Mouse (Mus musculus): ENCODE data around the gene Pgghg. TPM values are rescaled to one million over a fixed set of nuclear protein-coding genes. Genes with fewer than 3 reads are reported as not detected.

Pgghg gene
- polyA plus RNA-seq, 1 experiment from 2014 or later = 12.5 TPM

DNA sequence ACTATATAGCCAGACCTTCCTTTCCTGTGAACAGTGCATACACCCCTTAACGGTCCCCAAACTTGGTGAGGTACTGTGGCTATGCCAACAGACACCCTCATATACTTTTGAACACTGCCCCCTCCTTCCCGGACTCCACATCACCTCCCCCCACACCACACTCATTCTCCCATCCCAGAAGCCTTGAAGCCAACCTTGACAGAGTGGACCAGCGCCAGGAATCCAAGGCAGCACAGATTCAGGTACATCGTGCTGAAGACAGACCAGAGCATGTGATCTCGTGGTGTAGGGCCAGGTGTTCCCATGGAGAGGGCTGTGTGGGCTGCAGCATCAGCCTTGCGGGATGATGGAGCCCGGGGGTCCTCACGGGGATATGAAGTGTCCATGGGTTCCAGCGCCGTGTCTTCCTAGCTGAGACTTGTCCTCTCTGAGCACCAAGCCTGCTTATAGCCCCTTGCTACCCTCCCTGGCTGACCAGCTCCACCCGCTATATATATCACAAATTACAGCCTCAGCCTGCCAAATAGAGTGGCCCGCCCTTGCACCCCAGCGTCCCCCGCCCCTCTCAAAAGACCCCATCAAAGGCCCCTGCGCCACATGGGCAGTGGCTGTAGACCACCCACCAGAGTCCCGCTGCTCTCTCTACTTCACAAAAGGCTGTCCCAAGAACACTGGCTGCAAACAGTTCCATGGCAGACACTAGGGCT lies 8.8 kb downstream of the Pgghg start, which contains the start of gene Ifitm5:
Ifitm5 (minus strand) TSS at position 468 of the 707 bp plus-strand sequence.
- Histone ChIP-seq H3K4me1 (ENCODE audit: control insufficient read depth, insufficient read depth, low read length) (no peaks in the 10 kb centered on the region; the same call in 1 of the 2 replicates), H3K9me3 (ENCODE audit: control insufficient read depth, low read length) (no peaks in the 10 kb centered on the region), H3K4me2 (no peak within 1 kb of the TSS), H3K9ac (ENCODE audit: low read length) (no peak within 1 kb of the TSS), H3K36me3 (ENCODE audit: control insufficient read depth, insufficient read depth, low read length) (no peaks in the 10 kb centered on the region), H3K27ac (ENCODE audit: low read depth, low read length) (no peak within 1 kb of the TSS), H3K4me3 (ENCODE audit: low read depth, low read length) (no peak within 1 kb of the TSS), H3K27me3 (ENCODE audit: control insufficient read depth, insufficient read depth, low read length) (no peaks in the 10 kb centered on the region)
- 83% methylated on average over 16 of the region's 16 CpGs for WGBS
- DNase-seq (ENCODE audit: low spot score, missing footprints) = no peak
- ATAC-seq (ENCODE audit: low FRiP score) = no peak

DNA sequence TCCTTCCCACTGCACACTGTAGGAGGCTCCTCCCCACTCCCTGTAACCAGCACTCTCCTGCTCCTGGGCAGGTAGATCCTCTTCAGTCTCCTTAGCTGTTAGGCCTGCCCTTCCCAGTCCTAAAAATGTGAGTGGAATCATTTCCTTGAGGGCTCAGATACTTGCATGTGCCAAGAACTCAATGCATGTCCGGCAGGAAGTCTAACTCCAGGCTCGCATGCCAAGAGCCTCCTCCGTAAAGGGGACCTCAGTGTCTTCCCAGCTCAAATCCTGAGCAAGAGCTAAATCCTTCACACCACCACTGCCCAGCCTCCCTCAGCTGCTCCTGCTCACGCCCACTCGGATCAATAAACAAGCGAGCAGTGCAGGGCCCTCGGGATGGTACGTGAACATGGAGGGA lies 9.9 kb downstream of the Pgghg start:
- DNase-seq (ENCODE audit: low spot score, missing footprints) = no peak
- Histone ChIP-seq H3K4me1 (ENCODE audit: control insufficient read depth, insufficient read depth, low read length) (peaks cover 5% of the 10 kb centered on the region), H3K27ac (ENCODE audit: low read depth, low read length) (no peak overlapping the region), H3K27me3 (ENCODE audit: control insufficient read depth, insufficient read depth, low read length) (no peaks in the 10 kb centered on the region; the same call in 1 of the 2 replicates), H3K4me3 (ENCODE audit: low read depth, low read length) (no peak overlapping the region), H3K9ac (ENCODE audit: low read length) (no peak overlapping the region), H3K4me2 (no peak overlapping the region), H3K36me3 (ENCODE audit: control insufficient read depth, insufficient read depth, low read length) (no peaks in the 10 kb centered on the region), H3K9me3 (ENCODE audit: control insufficient read depth, low read length) (no peaks in the 10 kb centered on the region)
- no peak for ATAC-seq (ENCODE audit: low FRiP score)
- WGBS = 49% methylated on average over 8 of the region's 8 CpGs

DNA sequence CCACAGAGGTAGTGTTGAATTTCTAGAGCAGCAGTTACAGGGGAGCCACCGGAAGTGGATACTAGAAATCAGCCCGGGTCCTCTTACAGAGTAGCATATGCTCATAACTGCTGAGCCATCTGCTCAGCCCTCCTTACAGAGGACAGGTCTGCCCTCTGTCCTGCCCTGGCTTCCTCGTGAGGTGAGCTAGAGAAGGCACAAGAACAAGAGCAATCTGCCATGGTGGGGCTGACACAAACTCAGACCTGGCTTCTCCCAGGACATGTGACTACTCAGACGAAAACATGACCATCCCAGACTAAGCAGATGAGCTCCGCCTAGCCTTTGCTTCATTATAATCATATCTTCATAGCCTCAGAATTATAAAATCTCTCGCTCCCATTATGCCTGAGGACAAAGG lies 10.6 kb downstream of the Pgghg start:
- no peak overlapping the region for H3K4me2 ChIP-seq
- no peak overlapping the region for H3K4me3 ChIP-seq (ENCODE audit: low read depth, low read length)
- DNase-seq (ENCODE audit: low spot score, missing footprints) (no peak), ATAC-seq (ENCODE audit: low FRiP score) (no peak)
- 78% methylated on average over 6 of the region's 6 CpGs for WGBS
- H3K9me3 ChIP-seq (ENCODE audit: control insufficient read depth, low read length) = no peaks in the 10 kb centered on the region
- no peak overlapping the region for H3K9ac ChIP-seq (ENCODE audit: low read length)
- no peaks in the 10 kb centered on the region for H3K36me3 ChIP-seq (ENCODE audit: control insufficient read depth, insufficient read depth, low read length)
- H3K27me3 ChIP-seq (ENCODE audit: control insufficient read depth, insufficient read depth, low read length) = no peaks in the 10 kb centered on the region; the same call in 1 of the 2 replicates
- peaks cover 6% of the 10 kb centered on the region for H3K4me1 ChIP-seq (ENCODE audit: control insufficient read depth, insufficient read depth, low read length)
- no peak overlapping the region for H3K27ac ChIP-seq (ENCODE audit: low read depth, low read length)

DNA sequence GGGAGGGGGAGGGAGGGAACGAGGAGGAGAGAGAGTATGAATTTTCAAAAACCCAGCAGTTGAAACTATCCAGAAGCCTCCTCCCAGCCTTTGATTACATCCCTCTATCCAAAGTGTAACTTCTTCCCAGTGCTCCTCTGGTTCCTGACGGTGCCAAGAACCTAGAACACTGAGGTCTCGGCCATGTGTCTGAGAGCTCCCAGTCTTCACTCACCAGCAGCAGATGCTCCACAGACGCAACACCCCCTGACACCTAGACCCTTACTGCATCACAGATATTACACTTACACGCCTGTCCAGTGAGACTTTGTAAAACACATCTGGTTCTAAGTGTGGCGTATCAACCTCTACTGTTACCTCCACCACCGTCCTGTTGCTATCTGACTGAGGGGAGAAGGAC lies 11.2 kb downstream of the Pgghg start:
- Histone ChIP-seq H3K27ac (ENCODE audit: low read depth, low read length) (no peak overlapping the region), H3K4me3 (ENCODE audit: low read depth, low read length) (no peak overlapping the region), H3K9ac (ENCODE audit: low read length) (no peak overlapping the region), H3K4me1 (ENCODE audit: control insufficient read depth, insufficient read depth, low read length) (peaks cover 6% of the 10 kb centered on the region), H3K27me3 (ENCODE audit: control insufficient read depth, insufficient read depth, low read length) (no peaks in the 10 kb centered on the region; the same call in 1 of the 2 replicates), H3K9me3 (ENCODE audit: control insufficient read depth, low read length) (no peaks in the 10 kb centered on the region), H3K4me2 (no peak overlapping the region), H3K36me3 (ENCODE audit: control insufficient read depth, insufficient read depth, low read length) (no peaks in the 10 kb centered on the region)
- WGBS = 92% methylated on average over 7 of the region's 7 CpGs
- DNase-seq (ENCODE audit: low spot score, missing footprints) (no peak), ATAC-seq (ENCODE audit: low FRiP score) (no peak)

DNA sequence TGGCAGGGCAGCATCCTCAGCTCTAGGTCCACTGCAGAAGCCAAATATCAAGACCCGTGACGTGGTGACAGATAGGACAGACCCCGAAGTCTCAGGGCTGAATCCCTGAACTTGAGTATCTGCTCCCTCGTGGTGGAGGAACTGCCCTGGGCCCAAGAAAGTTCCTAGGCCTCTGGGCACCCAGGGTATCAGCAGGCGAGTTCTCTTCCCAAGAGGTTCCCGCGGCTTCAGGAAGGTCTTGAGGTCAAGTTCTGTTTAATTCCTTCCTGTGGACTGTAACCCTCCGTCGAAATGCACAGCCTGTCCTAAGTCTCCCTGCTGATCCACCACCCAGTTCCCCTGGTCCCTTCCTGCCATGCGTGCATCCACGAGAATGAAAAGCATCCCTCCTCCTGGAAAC lies 11.9 kb downstream of the Pgghg start:
- WGBS = 86% methylated on average over 11 of the region's 11 CpGs
- Histone ChIP-seq H3K27ac (ENCODE audit: low read depth, low read length) (no peak overlapping the region), H3K9me3 (ENCODE audit: control insufficient read depth, low read length) (no peaks in the 10 kb centered on the region), H3K27me3 (ENCODE audit: control insufficient read depth, insufficient read depth, low read length) (no peaks in the 10 kb centered on the region; the same call in 1 of the 2 replicates), H3K9ac (ENCODE audit: low read length) (no peak overlapping the region), H3K36me3 (ENCODE audit: control insufficient read depth, insufficient read depth, low read length) (no peaks in the 10 kb centered on the region), H3K4me1 (ENCODE audit: control insufficient read depth, insufficient read depth, low read length) (peaks cover 6% of the 10 kb centered on the region), H3K4me3 (ENCODE audit: low read depth, low read length) (no peak overlapping the region), H3K4me2 (no peak overlapping the region)
- no peak for DNase-seq (ENCODE audit: low spot score, missing footprints)
- no peak for ATAC-seq (ENCODE audit: low FRiP score)

DNA sequence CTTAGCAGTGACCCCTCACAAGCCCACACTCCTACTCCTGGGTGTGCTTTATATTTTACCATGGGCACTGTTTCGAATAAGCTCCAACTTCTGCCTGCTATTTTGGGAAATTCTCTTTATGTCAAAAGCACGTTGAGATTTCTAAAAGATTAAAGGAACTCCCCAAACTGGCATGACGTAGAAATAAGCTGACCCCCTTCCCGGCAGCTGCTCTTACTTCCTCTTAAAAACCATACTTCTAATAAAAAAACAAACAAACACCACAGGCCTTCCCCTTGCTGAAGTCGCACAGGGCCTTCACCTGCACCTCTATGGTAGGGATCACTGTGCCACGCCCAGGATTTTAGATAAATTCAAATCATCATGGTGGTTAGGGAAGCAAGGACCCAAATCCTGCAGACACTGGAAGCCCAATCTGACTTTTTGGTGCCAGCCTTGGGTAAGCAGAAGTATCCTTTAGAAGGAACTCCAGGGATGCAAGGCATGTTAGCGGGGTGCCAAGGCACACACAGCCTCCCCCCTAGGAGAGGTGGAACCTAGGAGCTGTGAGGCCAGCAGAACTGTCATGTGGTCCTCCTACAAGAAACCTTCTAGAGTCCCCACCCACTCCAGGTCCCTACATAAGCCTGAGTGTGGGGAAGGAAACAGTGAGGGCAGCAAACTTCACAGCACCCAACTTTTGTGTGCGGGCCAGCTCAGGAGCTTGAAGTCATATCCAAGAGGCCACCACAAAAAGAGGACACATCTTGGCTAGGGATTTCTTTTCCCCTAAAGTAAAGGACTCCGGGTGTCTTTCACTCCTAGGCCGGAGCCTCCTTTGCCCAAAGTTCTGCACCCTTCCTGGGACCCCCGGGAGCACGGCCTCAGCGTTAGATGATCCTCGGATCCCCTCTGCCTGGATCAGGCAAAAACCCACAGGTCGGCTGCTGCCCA lies 12.9 kb downstream of the Pgghg start:
- Histone ChIP-seq H3K4me3 (ENCODE audit: low read depth, low read length) (peak overlapping the region; percentile 31; the same call in 1 of the 2 replicates), H3K9me3 (ENCODE audit: control insufficient read depth, low read length) (no peaks in the 10 kb centered on the region), H3K27me3 (ENCODE audit: control insufficient read depth, insufficient read depth, low read length) (no peaks in the 10 kb centered on the region; the same call in 1 of the 2 replicates), H3K36me3 (ENCODE audit: control insufficient read depth, insufficient read depth, low read length) (no peaks in the 10 kb centered on the region), H3K9ac (ENCODE audit: low read length) (no peak overlapping the region), H3K27ac (ENCODE audit: low read depth, low read length) (no peak overlapping the region), H3K4me1 (ENCODE audit: control insufficient read depth, insufficient read depth, low read length) (peaks cover 6% of the 10 kb centered on the region), H3K4me2 (peak overlapping the region; percentile 42)
- DNase-seq (ENCODE audit: low spot score, missing footprints) (peak; percentile 77), ATAC-seq (ENCODE audit: low FRiP score) (no peak)
- WGBS = 68% methylated on average over 15 of the region's 15 CpGs

DNA sequence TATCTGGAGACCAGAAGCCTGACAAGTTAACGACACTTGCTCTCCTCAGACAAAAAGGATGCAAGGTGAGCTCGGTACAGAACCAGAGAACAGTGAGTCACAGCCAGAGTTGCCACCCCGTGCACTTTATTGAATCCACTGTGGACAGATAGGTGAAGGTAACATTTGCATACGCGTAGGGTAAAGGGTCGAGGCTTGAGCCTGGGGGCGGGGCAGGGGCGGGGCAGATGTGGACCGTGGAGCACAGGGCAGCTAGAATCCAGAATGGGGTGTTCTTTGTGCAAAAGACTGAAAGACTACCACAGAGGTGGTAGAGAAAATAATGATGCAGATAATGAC lies 13.5 kb downstream of the Pgghg start:
- Histone ChIP-seq H3K4me3 (ENCODE audit: low read depth, low read length) (peak overlapping the region; percentile 31), H3K36me3 (ENCODE audit: control insufficient read depth, insufficient read depth, low read length) (no peaks in the 10 kb centered on the region), H3K4me1 (ENCODE audit: control insufficient read depth, insufficient read depth, low read length) (peaks cover 9% of the 10 kb centered on the region), H3K27ac (ENCODE audit: low read depth, low read length) (no peak overlapping the region), H3K9ac (ENCODE audit: low read length) (no peak overlapping the region; the same call in 1 of the 2 replicates), H3K27me3 (ENCODE audit: control insufficient read depth, insufficient read depth, low read length) (no peaks in the 10 kb centered on the region; the same call in 1 of the 2 replicates), H3K9me3 (ENCODE audit: control insufficient read depth, low read length) (no peaks in the 10 kb centered on the region), H3K4me2 (peak overlapping the region; percentile 42)
- DNase-seq (ENCODE audit: low spot score, missing footprints) = peak; percentile 85
- ATAC-seq (ENCODE audit: low FRiP score) = no peak
- WGBS = 14% methylated on average over 9 of the region's 9 CpGs

DNA sequence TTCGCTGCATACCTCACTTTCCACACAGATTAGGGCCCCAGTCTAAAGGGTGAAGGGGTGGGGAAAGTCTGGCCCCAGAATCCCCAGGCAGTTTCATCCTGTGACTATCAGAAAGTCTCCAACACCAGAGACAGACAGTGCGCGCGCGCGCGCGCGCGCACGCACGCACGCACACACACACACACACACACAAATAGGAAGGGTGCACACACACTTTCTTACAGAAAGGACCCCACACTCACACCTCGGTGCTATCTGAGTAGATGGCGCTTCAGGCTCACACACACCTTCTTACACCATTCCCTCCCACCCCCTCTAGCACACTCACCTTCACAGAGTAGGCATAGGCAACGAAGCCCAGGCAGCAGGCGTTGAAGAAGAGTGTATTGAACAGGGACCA lies 14.2 kb downstream of the Pgghg start:
- 8% methylated on average over 17 of the region's 17 CpGs for WGBS
- Histone ChIP-seq H3K27ac (ENCODE audit: low read depth, low read length) (no peak overlapping the region), H3K9ac (ENCODE audit: low read length) (peak overlapping the region; percentile 39), H3K27me3 (ENCODE audit: control insufficient read depth, insufficient read depth, low read length) (no peaks in the 10 kb centered on the region; the same call in 1 of the 2 replicates), H3K4me2 (peak overlapping the region; percentile 42), H3K4me3 (ENCODE audit: low read depth, low read length) (peak overlapping the region; percentile 31), H3K36me3 (ENCODE audit: control insufficient read depth, insufficient read depth, low read length) (no peaks in the 10 kb centered on the region), H3K4me1 (ENCODE audit: control insufficient read depth, insufficient read depth, low read length) (peaks cover 9% of the 10 kb centered on the region), H3K9me3 (ENCODE audit: control insufficient read depth, low read length) (no peaks in the 10 kb centered on the region)
- ATAC-seq (ENCODE audit: low FRiP score) = peak; percentile 53
- peak; percentile 93 for DNase-seq (ENCODE audit: low spot score, missing footprints)

Measured in midbrain, embryonic 11.5 days (tissue).